Mouse (Mus musculus): ENCODE measurements at regions not wholly inside any gene's neighbourhood (a gene's known extent, or its start where the extent isn't known, plus 50 kb on each side); places are given as distances from the start of the nearest gene placed in this dataset.

GRCm38 (mm10) chr1:128724433-128725091 lies 132.5 kb upstream of the Cxcr4 start:
- no peak for DNase-seq (ENCODE audit: low spot score)

GRCm38 (mm10) chr1:128723843-128724242 lies 131.8 kb upstream of the Cxcr4 start:
- DNase-seq (ENCODE audit: low spot score) = no peak

DNA sequence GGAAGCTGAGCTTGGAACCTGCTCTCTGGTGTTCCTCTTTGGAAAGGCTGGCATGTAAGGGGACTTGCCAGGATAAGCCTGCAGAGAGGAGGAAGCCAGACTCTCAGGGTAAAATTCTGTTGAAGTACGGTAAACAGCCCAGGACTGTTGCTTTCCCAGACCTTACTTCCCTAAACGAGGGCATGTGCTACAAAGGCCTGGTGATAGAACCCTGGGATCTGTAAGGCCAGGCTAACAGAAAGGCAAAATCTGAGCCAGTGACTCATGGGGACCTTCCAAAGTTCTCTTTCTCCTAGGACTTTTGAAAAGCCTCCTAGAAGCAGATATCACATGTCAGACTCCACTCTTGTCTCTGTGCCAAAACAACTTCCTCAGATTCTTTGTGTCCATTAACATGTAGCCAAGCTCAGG lies 130.0 kb upstream of the Cxcr4 start:
- DNase-seq (ENCODE audit: low spot score) = no peak

GRCm38 (mm10) chr1:128714843-128715242 lies 122.8 kb upstream of the Cxcr4 start:
- no peak for DNase-seq (ENCODE audit: low spot score)

- no peak for DNase-seq (ENCODE audit: low spot score)
Observed at GRCm38 (mm10) chr1:128712876-128713275, 120.8 kb upstream of the Cxcr4 start.

DNA sequence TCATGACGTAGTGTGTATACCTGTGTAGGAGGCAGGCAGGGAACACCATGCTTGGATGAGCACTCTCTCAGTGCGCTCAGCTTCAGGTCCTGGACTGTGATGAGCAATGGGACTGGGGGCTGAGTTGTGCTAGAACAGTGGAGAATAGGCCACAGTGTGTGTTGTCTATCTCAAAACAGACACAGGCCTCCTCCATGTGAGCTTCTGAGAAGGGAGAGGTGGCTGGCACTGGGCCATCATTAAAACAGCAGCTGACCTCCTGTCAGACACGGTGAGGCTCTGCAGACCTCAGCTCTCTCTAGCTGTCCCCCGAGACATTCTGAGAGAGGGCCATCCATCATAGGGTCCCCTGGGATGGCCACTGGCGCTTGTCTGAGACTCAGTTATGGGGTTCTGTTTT lies 119.0 kb upstream of the Cxcr4 start:
- no peak for DNase-seq (ENCODE audit: low spot score)

DNA sequence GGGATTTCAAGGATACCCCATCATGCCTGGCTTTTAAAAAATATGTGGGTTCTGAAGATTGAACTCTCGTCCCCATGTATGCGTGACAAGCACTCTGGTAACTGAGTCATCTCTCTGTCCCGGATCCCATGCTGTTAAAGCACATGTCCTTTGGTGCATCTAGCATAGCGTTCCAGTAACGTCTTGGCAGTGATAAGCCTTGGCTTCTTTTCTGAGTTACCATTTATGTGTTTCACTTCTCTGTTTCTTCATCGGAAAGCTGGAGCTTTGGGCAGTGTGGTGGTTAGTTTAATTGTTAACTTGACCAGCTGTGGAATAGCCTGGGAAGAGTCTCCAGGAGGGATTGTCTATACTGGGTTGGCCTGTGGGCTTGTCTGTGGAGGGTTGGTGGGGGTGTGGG lies 115.7 kb upstream of the Cxcr4 start:
- no peak for DNase-seq (ENCODE audit: low spot score)

DNA sequence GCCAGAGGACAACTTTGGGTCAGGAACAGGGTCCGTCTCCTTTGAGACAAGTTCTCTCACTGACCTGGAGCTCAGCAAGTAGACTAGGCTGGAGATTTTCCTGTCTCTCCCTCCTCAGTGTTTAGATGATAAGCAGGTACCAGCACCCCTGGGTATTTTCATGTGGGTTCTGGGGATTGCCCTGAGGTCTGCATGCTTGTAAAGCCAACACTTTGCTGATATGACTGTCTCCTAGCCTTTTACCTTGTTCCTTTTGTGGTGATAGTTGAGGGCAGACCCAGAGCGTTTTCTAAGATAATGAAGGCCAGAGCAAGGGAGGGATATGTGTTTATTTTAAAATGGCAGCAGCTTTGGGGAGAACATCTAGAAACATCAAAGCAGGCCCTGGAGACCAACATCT lies 114.1 kb upstream of the Cxcr4 start:
- no peak for DNase-seq (ENCODE audit: low spot score)

- no peak for DNase-seq (ENCODE audit: low spot score)
Observed at GRCm38 (mm10) chr1:128705071-128705503, 113.0 kb upstream of the Cxcr4 start.

- DNase-seq (ENCODE audit: low spot score) = no peak
Observed at GRCm38 (mm10) chr1:128701326-128701725, 109.2 kb upstream of the Cxcr4 start.

DNA sequence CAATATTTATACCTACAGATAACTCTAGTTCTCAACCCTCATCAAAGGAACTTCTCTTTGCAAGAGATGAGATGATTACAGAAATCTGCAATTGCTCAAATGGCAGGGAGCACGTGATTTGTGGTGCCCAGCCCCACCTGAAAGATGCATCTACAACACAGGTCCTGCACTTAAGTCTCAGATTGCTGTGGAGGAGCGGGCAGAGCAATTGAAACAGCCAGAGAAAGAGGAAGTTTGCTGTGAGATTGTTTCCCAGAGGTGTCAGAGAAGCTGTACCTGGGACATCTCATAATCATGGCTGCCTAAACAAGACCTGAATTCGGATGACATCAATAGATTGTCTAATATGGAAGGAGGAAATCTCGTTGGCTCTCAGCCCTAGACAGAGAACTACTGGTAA lies 105.9 kb upstream of the Cxcr4 start:
- DNase-seq (ENCODE audit: low spot score) = no peak

GRCm38 (mm10) chr1:128695936-128696335 lies 103.8 kb upstream of the Cxcr4 start:
- DNase-seq (ENCODE audit: low spot score) = no peak

- no peak for DNase-seq (ENCODE audit: low spot score)
Observed at GRCm38 (mm10) chr1:128692799-128693198, 100.7 kb upstream of the Cxcr4 start.

DNA sequence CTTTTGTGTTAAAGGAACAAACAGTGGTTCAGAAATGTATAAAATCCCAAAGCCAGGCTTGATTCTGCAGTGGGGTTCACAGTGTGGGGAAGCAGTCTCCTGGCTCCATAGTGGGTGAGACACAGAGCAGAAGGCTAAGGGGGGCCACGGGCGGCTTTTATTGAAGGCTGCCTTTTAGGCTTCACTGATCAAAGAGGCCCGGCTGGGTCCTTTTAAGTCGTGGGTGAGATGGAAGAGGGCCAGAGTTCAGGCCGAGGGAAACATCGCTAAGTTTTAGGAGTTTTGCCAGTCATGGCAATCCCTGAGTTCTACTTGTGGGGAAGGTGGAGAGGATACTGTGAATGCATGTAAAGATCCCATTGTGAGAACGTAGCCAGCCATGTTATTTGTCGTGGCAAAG lies 100.2 kb upstream of the Cxcr4 start:
- no peak for DNase-seq (ENCODE audit: low spot score)

DNA sequence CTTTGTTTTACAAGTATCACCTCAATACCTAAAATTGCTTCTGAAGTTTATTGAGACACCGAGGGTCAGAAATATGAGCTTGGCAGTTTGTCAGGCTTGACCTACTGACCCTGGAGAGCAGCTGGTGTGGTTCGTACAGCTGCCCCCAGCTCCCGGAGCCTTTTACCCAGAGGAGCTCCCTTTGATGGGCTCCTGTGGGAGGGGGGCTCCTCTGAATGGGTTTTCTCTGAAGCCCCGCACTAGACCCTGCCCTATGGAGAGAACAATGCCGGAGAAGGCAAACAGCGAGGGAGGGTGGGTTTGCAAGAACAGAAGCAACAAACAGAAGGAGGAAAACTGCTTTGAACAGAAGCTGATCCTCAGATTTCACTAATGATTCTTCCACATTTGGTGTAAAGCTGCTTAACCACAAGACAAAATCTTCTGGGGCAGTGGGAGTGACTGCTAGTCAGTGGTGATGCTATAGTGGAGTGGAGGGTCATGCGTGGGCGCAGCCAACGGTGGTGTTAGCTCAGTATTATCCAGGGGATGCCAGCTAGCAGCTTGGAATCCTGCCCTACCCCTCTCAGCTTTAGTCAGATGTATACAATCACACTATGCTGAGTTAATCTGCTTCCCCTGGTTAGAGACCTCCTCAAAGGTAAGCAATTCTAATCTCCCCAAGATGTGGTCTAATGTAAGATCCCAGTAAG lies 95.3 kb upstream of the Cxcr4 start:
- DNase-seq (ENCODE audit: low spot score) = no peak

GRCm38 (mm10) chr1:128685467-128686137 lies 93.5 kb upstream of the Cxcr4 start:
- no peak for DNase-seq (ENCODE audit: low spot score)

DNA sequence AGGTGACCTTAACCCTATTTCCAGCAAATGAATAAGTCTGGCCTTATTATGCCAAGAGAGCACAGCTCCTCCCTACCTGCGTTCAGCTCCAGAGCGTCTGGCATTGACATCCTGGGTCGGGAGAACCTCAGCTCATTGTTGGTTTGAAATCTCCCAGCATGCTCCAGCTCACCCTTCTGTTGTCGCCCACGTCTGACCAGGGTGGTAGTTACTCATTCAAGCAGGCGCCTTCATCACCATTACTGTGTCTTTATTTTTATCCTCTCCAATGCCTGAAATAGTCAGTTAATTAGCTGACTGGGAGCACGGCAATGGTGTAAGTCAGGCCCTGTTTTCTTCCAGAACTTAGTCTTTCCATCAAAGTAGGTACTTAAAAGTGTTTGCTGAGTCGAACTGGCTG lies 90.8 kb upstream of the Cxcr4 start:
- peak; percentile 10 for DNase-seq (ENCODE audit: low spot score)

- DNase-seq (ENCODE audit: low spot score) = no peak
Observed at GRCm38 (mm10) chr1:128681261-128681660, 89.2 kb upstream of the Cxcr4 start.

- DNase-seq (ENCODE audit: low spot score) = no peak
Observed at GRCm38 (mm10) chr1:128680538-128680937, 88.4 kb upstream of the Cxcr4 start.

DNA sequence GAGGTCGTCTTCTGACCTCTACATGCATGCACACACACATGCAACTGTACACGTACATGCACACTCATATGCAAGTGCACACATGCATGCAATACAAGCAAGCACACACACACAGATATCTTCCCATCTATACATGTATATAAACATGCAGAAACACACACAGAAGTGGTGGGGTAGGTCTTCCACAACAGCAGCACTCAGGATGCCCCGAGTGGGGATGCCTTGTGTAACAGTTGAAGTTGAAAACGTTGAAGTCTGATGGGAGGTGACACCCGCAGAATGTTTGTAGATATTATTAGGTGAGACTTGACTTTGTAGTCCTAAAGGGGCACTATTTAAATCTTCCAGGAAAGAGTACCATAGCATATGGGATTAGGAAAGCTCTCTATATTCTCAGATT lies 87.9 kb upstream of the Cxcr4 start:
- no peak for DNase-seq (ENCODE audit: low spot score)

DNA sequence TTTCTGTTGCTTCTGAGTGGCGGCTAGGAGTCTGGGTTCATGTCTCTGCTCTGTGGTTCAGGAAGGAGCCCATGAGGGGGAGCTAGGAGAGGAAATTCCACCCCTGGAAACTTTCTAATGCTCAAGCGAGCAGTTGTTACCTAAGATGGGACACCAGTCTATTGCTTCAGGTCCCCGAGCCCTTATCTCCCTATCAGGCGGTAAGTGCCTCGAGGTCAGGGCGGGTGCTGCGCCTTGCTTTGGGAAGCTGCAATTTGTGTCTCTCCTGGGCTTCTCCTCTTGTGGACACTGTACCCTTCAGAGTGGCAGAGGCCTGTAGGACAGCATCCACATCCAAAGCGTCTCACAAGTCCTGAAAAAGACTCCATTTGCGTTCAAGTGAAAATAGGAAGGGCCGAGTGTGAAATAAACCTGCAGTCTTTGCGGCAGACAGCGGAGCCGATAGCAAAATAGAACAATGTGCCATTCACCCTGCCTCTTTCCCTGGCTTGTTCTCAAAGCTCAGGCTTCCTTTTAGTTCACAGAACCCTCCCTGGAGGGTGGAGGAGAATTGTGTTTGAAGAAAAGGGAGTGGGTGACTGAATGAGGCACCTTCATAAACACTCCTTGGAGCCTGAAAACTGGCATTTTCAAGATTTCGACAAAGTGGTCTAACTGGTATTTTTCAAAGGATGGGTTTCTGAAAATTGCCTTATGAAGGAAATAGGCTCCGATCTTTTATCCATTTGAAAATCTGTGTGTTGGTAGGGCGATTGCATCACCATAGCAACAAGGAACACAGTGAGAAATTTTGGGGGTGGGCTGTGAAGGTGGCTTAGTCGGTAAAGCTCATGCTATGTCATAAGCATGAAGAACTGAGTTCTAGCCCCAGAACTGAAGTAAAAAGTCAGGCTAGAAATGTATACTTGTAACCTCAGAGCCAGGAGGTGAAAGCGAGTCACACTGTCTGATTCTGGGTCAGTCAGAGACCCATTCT lies 87.2 kb upstream of the Cxcr4 start:
- DNase-seq (ENCODE audit: low spot score) = no peak

GRCm38 (mm10) chr1:128675538-128675937 lies 83.4 kb upstream of the Cxcr4 start:
- no peak for DNase-seq (ENCODE audit: low spot score)
